Mouse (Mus musculus) urinary bladder, adult 2 months (tissue): ENCODE measurements around the gene Gli3. TPM values are rescaled to one million over a fixed set of nuclear protein-coding genes. Genes with fewer than 3 reads are reported as not detected.

Source experiments
- DNase-seq: peaks from one replicate; pipeline ENCODE4 v3.0.0; 2022; ENCODE audit warnings: low spot score
- polyA plus RNA-seq: library from polyadenylated mRNA; depleted of rRNA; stranded (reverse); fragments of >200 nt; gene quantifications from 2 replicates; pipeline ENCODE4 v1.2.3, GENCODE M21; 2012

Gene Gli3
- polyA plus RNA-seq, 1 experiment = 5.1 TPM

- DNase-seq = no peak
These were observed 197.5 kb downstream of the Gli3 start for GRCm38 (mm10) chr13:15660502-15660901.

- DNase-seq = no peak
These were observed 199.3 kb downstream of the Gli3 start for GRCm38 (mm10) chr13:15662375-15662774.

- no peak for DNase-seq
These were observed 201.7 kb downstream of the Gli3 start for GRCm38 (mm10) chr13:15664580-15665201.

GRCm38 (mm10) chr13:15665514-15665913, 202.5 kb downstream of the Gli3 start:
- no peak for DNase-seq

GRCm38 (mm10) chr13:15670144-15670961, 207.3 kb downstream of the Gli3 start:
- no peak for DNase-seq

GRCm38 (mm10) chr13:15670962-15671313, 207.9 kb downstream of the Gli3 start:
- DNase-seq = no peak

- DNase-seq = no peak
These were observed 212.4 kb downstream of the Gli3 start for GRCm38 (mm10) chr13:15675480-15675879.

GRCm38 (mm10) chr13:15677106-15677760, 214.2 kb downstream of the Gli3 start:
- DNase-seq = no peak

- no peak for DNase-seq
These were observed 218.5 kb downstream of the Gli3 start for GRCm38 (mm10) chr13:15681530-15681929.

- DNase-seq = no peak
These were observed 220.0 kb downstream of the Gli3 start for GRCm38 (mm10) chr13:15683006-15683405.

- DNase-seq = no peak
These were observed 225.2 kb downstream of the Gli3 start for GRCm38 (mm10) chr13:15688074-15688825.

- no peak for DNase-seq
These were observed 225.9 kb downstream of the Gli3 start for GRCm38 (mm10) chr13:15688826-15689501.

- no peak for DNase-seq
These were observed 228.9 kb downstream of the Gli3 start for GRCm38 (mm10) chr13:15691751-15692464.

- DNase-seq = no peak
These were observed 229.4 kb downstream of the Gli3 start for GRCm38 (mm10) chr13:15692465-15692809.

- DNase-seq = no peak
These were observed 235.2 kb downstream of the Gli3 start for GRCm38 (mm10) chr13:15698284-15698683.

- no peak for DNase-seq
These were observed 236.1 kb downstream of the Gli3 start for GRCm38 (mm10) chr13:15699116-15699515.

- no peak for DNase-seq
These were observed 241.6 kb downstream of the Gli3 start for GRCm38 (mm10) chr13:15704669-15705068.

GRCm38 (mm10) chr13:15707481-15707881, 244.4 kb downstream of the Gli3 start:
- no peak for DNase-seq

GRCm38 (mm10) chr13:15713486-15713885, 250.5 kb downstream of the Gli3 start:
- no peak for DNase-seq

- no peak for DNase-seq
These were observed 251.3 kb downstream of the Gli3 start for GRCm38 (mm10) chr13:15714331-15714725.
